Mouse (Mus musculus) left cerebral cortex, adult 18-20 months (tissue): ENCODE results near the gene Prdx5. TPM values are rescaled to one million over a fixed set of nuclear protein-coding genes. Genes with fewer than 3 reads are reported as not detected.

Experiments used
- microRNA-seq, 2 experiments: library from miRNA; unstranded; fragments of <30 nt; microRNA quantifications; one replicate each; pipeline ENCODE4 v1.2.0; 2021
- total RNA-seq, 2 experiments: library from RNA; stranded (reverse); gene quantifications; 2 replicates each; pipeline ENCODE4 v1.2.3; 2021

Prdx5 gene
- total RNA-seq, 2 experiments from 2014 or later: 367 to 381 TPM

Small RNA genes lying within 50 kb of the gene (microRNA-seq; reads per million reads assigned to microRNA genes)
- gene Mir6990: 6.0 to 8.5 reads per million in 2 experiments

Other genes starting within 250 kb of the Prdx5 start
- gene Rps6ka4, start 69.5 kb downstream of the Prdx5 start, total RNA-seq: 10 to 100 TPM; 37.2 to 44.4 TPM
- 1 to 10 TPM; 3.4 to 3.5 TPM for gene Ccdc88b, start 51.9 kb downstream of the Prdx5 start, total RNA-seq
- 10 to 100 TPM; 46.2 to 46.4 TPM for gene Trmt112, start 408 bp downstream of the Prdx5 start, total RNA-seq
- gene Esrra, start 11.7 kb upstream of the Prdx5 start, total RNA-seq: 10 to 100 TPM; 69.5 to 72.2 TPM
- gene Catsperz, start 15.3 kb upstream of the Prdx5 start, total RNA-seq: 10 to 100 TPM; 16.9 to 22.5 TPM
- gene Kcnk4, start 24.4 kb upstream of the Prdx5 start, total RNA-seq: 10 to 100 TPM; 29.2 to 37.4 TPM
- gene Bad, start 31.8 kb upstream of the Prdx5 start, total RNA-seq: 10 to 100 TPM; 39.0 to 40.5 TPM
- 100 to 1,000 TPM; 103 to 106 TPM for gene Gpr137, start 32.4 kb upstream of the Prdx5 start, total RNA-seq
- gene Ppp1r14b, start 64.9 kb upstream of the Prdx5 start, total RNA-seq: 10 to 100 TPM; 54.7 to 64.7 TPM
- 10 to 100 TPM; 14.2 to 14.6 TPM for gene Plcb3, start 66.4 kb upstream of the Prdx5 start, total RNA-seq
- 100 to 1,000 TPM; 106 to 115 TPM for gene Fkbp2, start 70.4 kb upstream of the Prdx5 start, total RNA-seq
- gene Vegfb, start 77.5 kb upstream of the Prdx5 start, total RNA-seq: 10 to 100 TPM; 93.3 to 98.7 TPM
- gene Dnajc4, start 82.5 kb upstream of the Prdx5 start, total RNA-seq: 10 to 100 TPM; 27.8 to 31.8 TPM
- 10 to 100 TPM; 12.2 to 14.2 TPM for gene Nudt22, start 86.0 kb upstream of the Prdx5 start, total RNA-seq
- gene Trpt1, start 86.0 kb upstream of the Prdx5 start, total RNA-seq: 10 to 100 TPM; 19.6 to 24.6 TPM
- 1 to 10 TPM; 4.0 to 4.5 TPM for gene Fermt3, start 109.4 kb upstream of the Prdx5 start, total RNA-seq
- 100 to 1,000 TPM; 211 to 217 TPM for gene Stip1, start 129.9 kb upstream of the Prdx5 start, total RNA-seq
- 10 to 100 TPM; 15.0 to 16.6 TPM for gene Macrod1, start 146.7 kb upstream of the Prdx5 start, total RNA-seq
- gene Flrt1, start 195.6 kb upstream of the Prdx5 start, total RNA-seq: 10 to 100 TPM; 40.9 to 42.8 TPM